Mouse (Mus musculus) liver, embryonic 16.5 days (tissue): Measurements from ENCODE around the gene Cnih1. TPM values are rescaled to one million over a fixed set of nuclear protein-coding genes. Genes with fewer than 3 reads are reported as not detected.

ENCODE experiments used
- ATAC-seq: fragments of 200-750 bp; cut with Nextera tagmentation; 2 replicates; pipeline ENCODE4 v1.8.0; 2017; ENCODE audit warnings: low read depth, mild to moderate bottlenecking, moderate number of reproducible peaks, moderate library complexity
- H3K27ac ChIP-seq: fragments of 300-500 bp; sonication (generic); 2 replicates; pipeline ENCODE4 v1.5.1; 2014; ENCODE audit warnings: mild to moderate bottlenecking, low read length
- H3K27me3 ChIP-seq: fragments of 300-500 bp; sonication (generic); 2 replicates; pipeline ENCODE4 v1.6.1; 2014; ENCODE audit warnings: low read depth, low read length, mixed read lengths; ENCODE audit not compliant: control insufficient read depth, insufficient read depth
- H3K36me3 ChIP-seq: fragments of 300-500 bp; sonication (generic); 2 replicates; pipeline ENCODE4 v1.6.1; 2014; ENCODE audit warnings: mild to moderate bottlenecking; ENCODE audit not compliant: control insufficient read depth, insufficient read depth
- H3K4me1 ChIP-seq: fragments of 300-500 bp; sonication (generic); 2 replicates; pipeline ENCODE4 v1.6.1; 2014; ENCODE audit warnings: low read depth, low read length, mixed read lengths; ENCODE audit not compliant: control insufficient read depth
- H3K4me2 ChIP-seq: fragments of 300-500 bp; sonication (generic); 2 replicates; pipeline ENCODE4 v1.6.1; 2014; ENCODE audit warnings: low read depth, low read length, mixed read lengths
- H3K4me3 ChIP-seq: fragments of 300-500 bp; sonication (generic); 2 replicates; pipeline ENCODE4 v1.5.1; 2014; ENCODE audit warnings: low read depth, mild to moderate bottlenecking, low read length
- H3K9ac ChIP-seq: fragments of 300-500 bp; sonication (generic); 2 replicates; pipeline ENCODE4 v1.6.1; 2014; ENCODE audit warnings: low read depth, low read length
- H3K9me3 ChIP-seq: fragments of 300-500 bp; sonication (generic); replicated peaks from 2 replicates; pipeline ENCODE4 v1.6.1; 2016; ENCODE audit warnings: low read length; ENCODE audit not compliant: control insufficient read depth
- WGBS: fragments of 180-500 bp; shearing (Covaris S2); extraction: QIAGEN DNeasy Blood & Tissue Kit; methylation state at CpG from one replicate; pipeline ENCODE4 v1.1.7; 2014; ENCODE audit not compliant: insufficient replicate concordance; 5-methylcytosine and 5-hydroxymethylcytosine counted together
- polyA plus RNA-seq: library from polyadenylated mRNA; unstranded; fragments of >200 nt; fragmentation: Nextera tagmentation; extraction: Ambion mirVana; gene quantifications from 2 replicates; pipeline ENCODE4 v1.2.1, GENCODE M21; 2015

Gene Cnih1
- polyA plus RNA-seq, 1 experiment from 2014 or later, result 73.6 TPM

GRCm38 (mm10) chr14:46779217-46779616 lies 9.0 kb downstream of the Cnih1 start:
- peaks cover 4% of the 10 kb centered on the region for H3K9me3 ChIP-seq
- peaks cover 45% of the 10 kb centered on the region for H3K36me3 ChIP-seq
- no peaks in the 10 kb centered on the region for H3K27me3 ChIP-seq
- 88% methylated on average over 7 of the region's 7 CpGs for WGBS
- no peak for ATAC-seq
- no peak overlapping the region for H3K4me2 ChIP-seq
- H3K4me1 ChIP-seq, result no peaks in the 10 kb centered on the region
- H3K9ac ChIP-seq, result no peak overlapping the region
- H3K27ac ChIP-seq, result no peak overlapping the region
- no peak overlapping the region for H3K4me3 ChIP-seq

GRCm38 (mm10) chr14:46778756-46779155 lies 9.5 kb downstream of the Cnih1 start:
- no peaks in the 10 kb centered on the region for H3K4me1 ChIP-seq
- H3K27me3 ChIP-seq, result no peaks in the 10 kb centered on the region
- 87% methylated on average over 9 of the region's 9 CpGs for WGBS
- no peak overlapping the region for H3K9ac ChIP-seq
- peaks cover 45% of the 10 kb centered on the region for H3K36me3 ChIP-seq
- peaks cover 4% of the 10 kb centered on the region for H3K9me3 ChIP-seq
- H3K4me3 ChIP-seq, result no peak overlapping the region
- no peak for ATAC-seq
- no peak overlapping the region for H3K4me2 ChIP-seq
- H3K27ac ChIP-seq, result no peak overlapping the region

GRCm38 (mm10) chr14:46770036-46770435 lies 18.2 kb downstream of the Cnih1 start:
- Histone ChIP-seq H3K36me3 (peaks cover 62% of the 10 kb centered on the region), H3K4me1 (no peaks in the 10 kb centered on the region), H3K27ac (no peak overlapping the region), H3K27me3 (no peaks in the 10 kb centered on the region), H3K9ac (no peak overlapping the region), H3K4me2 (no peak overlapping the region), H3K4me3 (no peak overlapping the region), H3K9me3 (no peaks in the 10 kb centered on the region)
- WGBS, result 87% methylated on average over 6 of the region's 6 CpGs
- ATAC-seq, result no peak

- H3K36me3 ChIP-seq, result peaks cover 70% of the 10 kb centered on the region
Observed at GRCm38 (mm10) chr14:46767116-46767515, 21.1 kb downstream of the Cnih1 start.

GRCm38 (mm10) chr14:46761186-46761585 lies 27.0 kb downstream of the Cnih1 start:
- H3K27ac ChIP-seq, result peak overlapping the region; percentile 79; the same call in 1 of the 2 replicates

More at GRCm38 (mm10) chr14:46767116-46767515, 21.1 kb downstream of the Cnih1 start:
- no peaks in the 10 kb centered on the region; the same call in 1 of the 2 replicates for H3K4me1 ChIP-seq
- WGBS, result 78% methylated on average over 12 of the region's 12 CpGs
- H3K9me3 ChIP-seq, result no peaks in the 10 kb centered on the region
- no peaks in the 10 kb centered on the region for H3K27me3 ChIP-seq
- H3K9ac ChIP-seq, result no peak overlapping the region
- no peak overlapping the region for H3K4me2 ChIP-seq
- no peak overlapping the region for H3K4me3 ChIP-seq
- no peak overlapping the region for H3K27ac ChIP-seq
- no peak for ATAC-seq

GRCm38 (mm10) chr14:46760355-46761029 lies 27.7 kb downstream of the Cnih1 start, which contains the start of gene Cdkn3:
Gene Cdkn3, plus strand, starts transcription at chr14:46760541.
- H3K9ac ChIP-seq, result peak within 1 kb of the TSS; percentile 91
- no peaks in the 10 kb centered on the region for H3K27me3 ChIP-seq
- peak; percentile 99 for ATAC-seq
- peaks cover 10% of the 10 kb centered on the region for H3K4me1 ChIP-seq
- H3K4me2 ChIP-seq, result peak within 1 kb of the TSS; percentile 57
- peak within 1 kb of the TSS; percentile 82 for H3K4me3 ChIP-seq
- peak within 1 kb of the TSS; percentile 79 for H3K27ac ChIP-seq
- WGBS, result under 1% methylated on average over 48 of the region's 54 CpGs
- H3K9me3 ChIP-seq, result no peaks in the 10 kb centered on the region
- H3K36me3 ChIP-seq, result peaks cover 18% of the 10 kb centered on the region

More at GRCm38 (mm10) chr14:46761186-46761585, 27.0 kb downstream of the Cnih1 start:
- Histone ChIP-seq H3K27me3 (no peaks in the 10 kb centered on the region), H3K9me3 (no peaks in the 10 kb centered on the region), H3K4me1 (peaks cover 10% of the 10 kb centered on the region), H3K9ac (peak overlapping the region; percentile 91), H3K4me3 (peak overlapping the region; percentile 82), H3K4me2 (peak overlapping the region; percentile 57), H3K36me3 (peaks cover 20% of the 10 kb centered on the region)
- no peak for ATAC-seq
- 29% methylated on average over 6 of the region's 6 CpGs for WGBS

- H3K9ac ChIP-seq, result peak overlapping the region; percentile 51; the same call in 1 of the 2 replicates
- H3K4me3 ChIP-seq, result peak overlapping the region; percentile 82
- H3K27ac ChIP-seq, result 0 out of 2 replicates have a peak overlapping the region, but pooled peaks have one; percentile 21
- peak overlapping the region; percentile 57 for H3K4me2 ChIP-seq
- no peak for ATAC-seq
- H3K9me3 ChIP-seq, result no peaks in the 10 kb centered on the region
- H3K36me3 ChIP-seq, result peaks cover 15% of the 10 kb centered on the region
- 1% methylated on average over 7 of the region's 7 CpGs for WGBS
- no peaks in the 10 kb centered on the region for H3K27me3 ChIP-seq
- peaks cover 10% of the 10 kb centered on the region for H3K4me1 ChIP-seq
Observed at GRCm38 (mm10) chr14:46759970-46760354, 28.2 kb downstream of the Cnih1 start.

GRCm38 (mm10) chr14:46757736-46758135 lies 30.5 kb downstream of the Cnih1 start:
- Histone ChIP-seq H3K9me3 (no peaks in the 10 kb centered on the region), H3K27ac (no peak overlapping the region), H3K27me3 (no peaks in the 10 kb centered on the region), H3K4me1 (peaks cover 10% of the 10 kb centered on the region), H3K9ac (no peak overlapping the region), H3K36me3 (no peaks in the 10 kb centered on the region), H3K4me2 (no peak overlapping the region), H3K4me3 (no peak overlapping the region)
- ATAC-seq, result no peak
- 63% methylated on average over 9 of the region's 9 CpGs for WGBS

- Histone ChIP-seq H3K9ac (no peak overlapping the region), H3K4me1 (peaks cover 4% of the 10 kb centered on the region), H3K4me3 (no peak overlapping the region), H3K27me3 (no peaks in the 10 kb centered on the region), H3K27ac (no peak overlapping the region), H3K36me3 (no peaks in the 10 kb centered on the region), H3K9me3 (no peaks in the 10 kb centered on the region), H3K4me2 (no peak overlapping the region)
- no peak for ATAC-seq
- 79% methylated on average over 8 of the region's 8 CpGs for WGBS
Observed at GRCm38 (mm10) chr14:46755851-46756250, 32.4 kb downstream of the Cnih1 start.
